Comparison of ENCODE assay signal across 19 mouse cellular contexts in the genomic region with DNA sequence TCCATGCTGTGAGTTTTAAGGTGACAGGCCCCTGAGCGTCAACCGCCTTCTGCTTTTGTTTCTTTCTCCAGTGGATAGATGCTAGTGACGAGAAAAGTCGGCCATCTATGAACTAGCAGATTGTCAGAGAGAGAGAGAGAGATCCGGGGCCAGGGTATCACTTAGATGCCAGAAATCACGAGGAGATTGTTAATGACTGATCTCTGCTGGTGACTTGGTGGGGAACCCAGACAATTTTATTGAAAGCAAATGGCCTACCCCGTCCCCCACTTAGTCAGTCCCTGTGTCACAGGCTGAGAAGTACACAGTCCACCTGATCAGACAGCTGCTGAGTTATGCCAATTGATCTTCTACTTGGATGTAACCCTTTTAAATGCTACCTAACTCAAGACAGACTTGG. TPM values are rescaled to one million over a fixed set of nuclear protein-coding genes. Genes with fewer than 3 reads are reported as not detected.
"Had no signal": no experiment of that assay in that cellular context is flagged by ENCODE, and none has a peak within 500 bp of the region (broad histone marks: within the 10 kb centered on the region; RNA-seq: fewer than 3 reads in every experiment).

No protein-coding gene starts in this region.

- DNase-seq: left cerebral cortex, postnatal 4 days; liver; liver, embryonic 13.5 days; liver, postnatal 0 days; lung, adult 18-20 months; lung, adult 2 months; lung, embryonic 14.5 days; lung, postnatal 10 days; lung, postnatal 14 days; lung, postnatal 36 days; lung, postnatal 4 days; midbrain, embryonic 14.5 days had no signal

RNA-seq across cellular contexts. Expression of a gene that starts 9.9 kb away (rescaled TPM):
- total RNA-seq: left cerebral cortex, postnatal 14 days; left cerebral cortex, postnatal 25 days; liver, adult 2 months; megakaryocyte progenitor cell, adult 5-6 weeks; megakaryocyte, adult 5-6 weeks; megakaryocyte-erythroid progenitor cell, adult 5-6 weeks; monocyte, adult 5-6 weeks had no signal

RNA-seq across cellular contexts. Expression of a gene that starts 37.9 kb away (rescaled TPM):
- total RNA-seq: megakaryocyte, adult 5-6 weeks; megakaryocyte-erythroid progenitor cell, adult 5-6 weeks; monocyte, adult 5-6 weeks had no signal
